Mouse (Mus musculus) spleen, embryonic (tissue): ENCODE measurements at regions not wholly inside any gene's neighbourhood (a gene's known extent, or its start where the extent isn't known, plus 50 kb on each side); places are given as distances from the start of the nearest gene placed in this dataset.

ENCODE experiments used
- CTCF ChIA-PET: fragments of 350-600 bp; sonication (Branson Sonifier 250); formaldehyde crosslinking; loops from one replicate; lab custom pipeline; 2022; lab: Charles Lee

- CTCF ChIA-PET = no interaction called here
These were observed 463.5 kb downstream of the Efna5 start for GRCm38 (mm10) chr17:62417584-62417983.

DNA sequence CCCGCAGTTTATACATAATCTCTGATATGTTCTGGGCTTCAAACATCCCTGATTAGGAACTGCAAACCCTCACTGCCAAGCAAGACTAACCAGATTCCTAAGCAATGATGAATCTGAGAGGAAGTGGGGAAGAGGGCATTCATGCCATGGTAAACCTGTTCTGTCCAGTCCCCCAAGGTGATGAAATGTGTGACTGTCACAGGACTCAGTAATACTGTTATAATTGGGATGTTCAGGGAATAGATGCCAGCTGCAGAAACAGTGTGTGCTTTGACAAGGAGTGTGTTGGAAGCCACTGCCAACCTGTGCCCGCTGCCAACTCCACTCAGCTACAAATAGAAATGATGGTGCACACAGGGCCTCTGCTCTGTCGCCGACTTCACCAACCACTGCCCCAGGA lies 466.0 kb downstream of the Efna5 start:
- CTCF ChIA-PET = no interaction called here

DNA sequence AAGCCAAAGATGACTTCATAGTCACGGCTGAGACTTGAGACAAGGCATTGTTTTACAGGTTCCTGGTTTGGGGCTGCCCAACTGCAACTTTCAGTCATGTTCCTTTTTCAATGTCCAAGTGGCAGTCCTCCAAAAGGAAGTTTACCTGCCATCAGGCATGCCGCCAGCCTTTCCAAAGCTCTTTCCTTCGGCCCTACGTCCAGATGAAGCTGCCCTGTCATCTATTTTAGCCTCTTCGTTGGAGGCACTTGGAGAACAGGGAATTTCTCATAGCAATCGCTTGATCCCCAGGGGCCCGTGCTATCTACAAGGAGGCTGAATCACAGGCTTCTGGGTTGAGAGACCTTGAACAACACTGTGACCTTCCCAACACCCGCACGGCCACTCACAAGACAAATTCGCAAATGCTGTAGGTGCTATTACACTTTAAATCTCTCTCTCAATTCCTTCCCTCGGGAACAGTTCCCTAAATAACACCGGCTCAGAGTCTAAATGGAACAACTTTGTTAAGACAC lies 468.4 kb downstream of the Efna5 start:
- CTCF ChIA-PET = no interaction called here

DNA sequence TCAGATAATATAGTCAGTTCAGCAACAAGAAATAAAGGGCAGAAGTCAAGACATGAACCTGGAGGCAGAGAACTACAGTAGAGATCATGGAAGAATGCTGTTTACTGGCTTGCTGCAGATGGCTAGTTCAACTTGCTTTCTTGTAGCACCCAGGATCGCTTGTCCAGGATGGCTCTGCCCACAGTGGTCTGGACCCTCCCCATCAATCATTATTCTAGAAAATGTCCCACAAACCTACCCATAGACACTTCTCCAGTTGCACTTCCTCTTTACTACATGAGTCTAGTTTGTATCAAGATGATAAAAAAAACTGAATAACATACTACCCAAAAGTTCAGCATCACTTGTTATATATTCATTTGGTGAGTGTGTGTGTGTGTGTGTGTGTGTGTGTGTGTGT lies 477.4 kb downstream of the Efna5 start:
- CTCF ChIA-PET = no interaction called here

- CTCF ChIA-PET = no interaction called here
These were observed 487.6 kb downstream of the Efna5 start for GRCm38 (mm10) chr17:62393355-62394006.

DNA sequence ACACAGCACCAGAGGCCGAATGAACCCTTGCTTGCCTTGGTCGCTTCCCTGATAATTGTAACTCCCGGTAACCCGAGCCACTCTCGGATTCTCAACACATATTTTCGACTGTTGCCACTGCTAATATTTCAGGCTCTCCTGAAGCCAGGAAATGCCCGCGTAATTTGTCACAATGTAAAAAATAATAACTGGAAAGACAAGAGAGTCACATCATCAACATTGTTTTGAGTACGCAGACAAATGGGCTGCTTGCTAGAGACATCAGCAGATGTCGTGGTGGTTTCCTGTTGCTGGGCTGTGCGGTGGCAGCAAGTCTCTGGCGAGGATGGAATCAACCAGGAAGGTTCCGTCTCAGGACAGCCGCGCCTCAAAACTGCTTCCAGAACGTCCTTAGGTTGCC lies 497.1 kb downstream of the Efna5 start:
- CTCF ChIA-PET = no interaction called here

GRCm38 (mm10) chr17:62378868-62379417 lies 502.2 kb downstream of the Efna5 start:
- CTCF ChIA-PET = no interaction called here

- CTCF ChIA-PET = no interaction called here
These were observed 512.0 kb downstream of the Efna5 start for GRCm38 (mm10) chr17:62369100-62369499.

GRCm38 (mm10) chr17:62367937-62368336 lies 513.2 kb downstream of the Efna5 start:
- CTCF ChIA-PET = no interaction called here

DNA sequence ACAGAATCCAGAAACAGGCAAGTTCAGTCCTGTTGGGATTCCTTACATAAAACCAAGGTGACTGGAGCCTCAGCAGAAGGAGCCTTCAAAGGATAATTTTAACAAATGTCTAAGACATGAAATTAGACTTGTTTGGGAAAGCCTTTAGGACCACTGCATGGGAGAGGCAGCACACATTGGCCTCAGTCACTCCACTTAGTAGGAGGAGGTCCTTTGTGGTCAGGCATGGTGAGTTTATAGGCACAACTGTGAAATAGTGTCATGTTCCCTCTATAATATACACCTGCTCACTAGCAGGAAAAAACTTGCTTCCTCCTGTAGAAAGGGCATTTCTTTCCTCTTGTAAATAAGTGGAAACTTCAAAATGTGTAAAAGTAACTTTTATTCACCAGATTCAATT lies 522.8 kb downstream of the Efna5 start:
- CTCF ChIA-PET = no interaction called here

- CTCF ChIA-PET = no interaction called here
These were observed 543.1 kb downstream of the Efna5 start for GRCm38 (mm10) chr17:62337890-62338557.

- CTCF ChIA-PET = no interaction called here
These were observed 550.9 kb downstream of the Efna5 start for GRCm38 (mm10) chr17:62330226-62330625.

GRCm38 (mm10) chr17:62326844-62327243 lies 554.3 kb downstream of the Efna5 start:
- CTCF ChIA-PET = no interaction called here

DNA sequence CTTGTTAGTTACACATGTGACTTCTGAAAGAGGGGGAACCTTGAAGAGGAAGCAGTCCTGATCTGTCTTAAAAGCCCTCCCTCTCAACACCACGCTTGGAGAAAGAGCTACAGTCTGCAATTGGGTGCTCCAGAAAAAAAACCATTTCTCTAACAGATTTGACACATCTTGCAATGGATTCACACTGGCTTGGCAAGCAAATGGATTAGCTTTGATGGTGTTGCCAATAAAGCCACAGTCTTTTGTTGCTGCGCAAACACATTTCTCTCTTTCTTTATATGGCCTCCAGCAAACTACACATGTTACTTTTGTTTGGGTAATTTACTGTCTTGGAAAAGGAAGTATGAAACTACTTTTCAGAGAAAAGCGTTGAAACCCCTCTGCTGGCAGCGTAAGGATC lies 562.1 kb downstream of the Efna5 start:
- CTCF ChIA-PET = interaction anchor here (0.6 kb wide), 1 partner anchor 361 kb away, joined by 12 read pairs; no protein-coding TSS in a partner anchor

DNA sequence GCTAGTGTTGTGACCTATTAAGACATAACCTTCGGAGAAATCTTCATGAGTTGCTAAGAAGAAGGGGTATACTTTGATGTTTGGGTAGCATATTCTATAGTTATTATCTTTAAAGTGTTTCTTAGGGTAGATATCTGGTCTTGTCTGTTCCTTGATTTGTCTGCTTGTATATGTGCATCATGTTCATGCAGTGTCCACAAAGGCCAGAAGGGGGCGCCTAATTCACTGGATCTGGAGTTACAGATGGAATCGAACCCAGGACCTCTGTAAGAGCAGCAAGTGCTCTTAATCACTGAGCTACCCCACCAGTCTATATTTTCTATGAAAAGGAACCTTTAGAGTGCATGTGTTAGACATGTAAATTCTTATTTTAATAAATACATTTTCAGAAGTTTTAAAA lies 571.1 kb downstream of the Efna5 start:
- CTCF ChIA-PET = no interaction called here

DNA sequence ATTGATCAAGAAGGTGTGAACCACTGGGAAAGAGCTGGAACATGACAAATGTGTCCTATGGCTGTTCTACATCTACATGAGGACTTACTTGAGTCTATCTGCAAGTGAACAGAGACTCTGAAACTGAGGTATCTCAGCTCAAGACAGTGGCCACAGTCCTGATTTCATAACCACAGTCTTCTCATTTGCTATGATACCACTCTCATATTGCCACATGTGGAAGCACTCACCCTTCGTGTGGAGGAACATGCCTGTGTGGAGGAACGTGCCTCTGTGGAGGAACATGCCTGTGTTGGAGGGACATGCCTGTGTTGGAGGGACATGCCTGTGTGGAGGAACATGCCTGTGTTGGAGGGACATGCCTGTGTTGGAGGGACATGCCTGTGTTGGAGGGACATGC lies 574.0 kb downstream of the Efna5 start:
- CTCF ChIA-PET = no interaction called here

GRCm38 (mm10) chr17:62306524-62306923 lies 574.6 kb downstream of the Efna5 start:
- CTCF ChIA-PET = no interaction called here

GRCm38 (mm10) chr17:62305140-62305539 lies 576.0 kb downstream of the Efna5 start:
- CTCF ChIA-PET = no interaction called here

GRCm38 (mm10) chr17:62304073-62304472 lies 577.0 kb downstream of the Efna5 start:
- CTCF ChIA-PET = no interaction called here

- CTCF ChIA-PET = no interaction called here
These were observed 581.2 kb downstream of the Efna5 start for GRCm38 (mm10) chr17:62299875-62300274.

DNA sequence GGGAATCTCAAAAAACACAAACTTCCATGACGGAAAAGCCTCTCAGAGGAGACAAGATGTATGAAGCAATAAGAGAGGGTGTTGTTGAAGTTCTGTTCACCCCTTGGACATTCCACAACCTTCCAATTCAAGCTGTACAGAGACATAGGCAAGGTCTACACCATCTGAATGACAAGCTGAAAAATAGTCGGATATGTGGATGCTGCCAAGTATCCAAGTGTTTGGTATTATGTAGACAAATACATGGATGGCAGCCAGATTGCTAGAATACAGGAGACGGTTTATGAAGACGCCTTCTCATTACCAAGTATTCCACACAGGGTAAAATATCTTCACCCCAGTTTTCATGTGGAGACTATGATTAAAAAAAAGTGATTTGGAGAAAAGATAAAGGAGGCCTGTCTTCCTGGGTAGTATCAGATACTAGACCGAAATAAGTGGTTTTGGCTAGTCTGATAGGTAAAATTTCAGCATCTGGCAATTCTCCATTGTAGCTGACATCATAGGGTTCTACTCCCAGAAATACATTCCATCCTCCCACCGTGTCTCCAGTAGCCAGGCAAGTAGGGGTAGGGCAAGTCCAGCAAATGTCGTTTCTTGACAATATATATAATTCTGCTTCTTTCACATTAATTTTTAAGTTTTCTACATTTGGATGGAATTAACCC lies 583.6 kb downstream of the Efna5 start:
- CTCF ChIA-PET = no interaction called here

- CTCF ChIA-PET = no interaction called here
These were observed 585.7 kb downstream of the Efna5 start for GRCm38 (mm10) chr17:62295412-62295811.
